Mouse (Mus musculus): ENCODE results near the gene Skil.

- no peak for TF ChIP-seq CTCF (IDR thresholded peaks at IDR 0.05; ENCODE audit: low read depth, low read length)
- TF ChIP-seq POLR2A (IDR thresholded peaks at IDR 0.05; ENCODE audit: extremely low read depth, insufficient read depth, low read length), result no peak
Measured at GRCm38 (mm10) chr3:31123098-31123497, 28.2 kb downstream of the Skil start.

Data from liver, adult 2 months (tissue).